Mouse (Mus musculus) neutrophil, adult 5-6 weeks (primary cell): ENCODE data around the gene Plekhg3. TPM values are rescaled to one million over a fixed set of nuclear protein-coding genes. Genes with fewer than 3 reads are reported as not detected.

ENCODE experiments used
- ATAC-seq: fragments of 151-379, 151-347 bp; 2 replicates; pipeline ENCODE4 v1.8.0; 2017; ENCODE audit warnings: mild to moderate bottlenecking, moderate TSS enrichment; ENCODE audit not compliant: insufficient number of reproducible peaks, poor library complexity, low FRiP score, severe bottlenecking; ENCODE audit errors: extremely low read depth
- total RNA-seq: library from RNA; stranded (forward); fragments of 200-1000 nt; gene quantifications from 2 replicates; pipeline ENCODE4 v1.2.3, GENCODE M21; 2017

The Plekhg3 gene
- total RNA-seq, 1 experiment from 2014 or later, result 47.4 TPM

- ATAC-seq, result no peak
Measured at GRCm38 (mm10) chr12:76573381-76573780, 42.7 kb downstream of the Plekhg3 start.

GRCm38 (mm10) chr12:76574815-76575214 lies 44.1 kb downstream of the Plekhg3 start:
- ATAC-seq, result no peak

GRCm38 (mm10) chr12:76576061-76576460 lies 45.4 kb downstream of the Plekhg3 start:
- no peak for ATAC-seq

GRCm38 (mm10) chr12:76576806-76577205 lies 46.1 kb downstream of the Plekhg3 start:
- ATAC-seq, result no peak

GRCm38 (mm10) chr12:76577858-76578257 lies 47.2 kb downstream of the Plekhg3 start:
- ATAC-seq, result no peak

- no peak for ATAC-seq
Measured at GRCm38 (mm10) chr12:76578465-76578864, 47.8 kb downstream of the Plekhg3 start.

- no peak for ATAC-seq
Measured at GRCm38 (mm10) chr12:76579806-76580205, 49.1 kb downstream of the Plekhg3 start.

- ATAC-seq, result no peak
Measured at GRCm38 (mm10) chr12:76582139-76582538, 51.4 kb downstream of the Plekhg3 start.

GRCm38 (mm10) chr12:76582841-76583240 lies 52.1 kb downstream of the Plekhg3 start:
- no peak for ATAC-seq

- ATAC-seq, result no peak
Measured at GRCm38 (mm10) chr12:76583454-76583853, 52.8 kb downstream of the Plekhg3 start.

GRCm38 (mm10) chr12:76585028-76585427 lies 54.3 kb downstream of the Plekhg3 start:
- ATAC-seq, result no peak

- no peak for ATAC-seq
Measured at GRCm38 (mm10) chr12:76587357-76587756, 56.7 kb downstream of the Plekhg3 start.

- no peak for ATAC-seq
Measured at GRCm38 (mm10) chr12:76589531-76589930, 58.8 kb downstream of the Plekhg3 start.

- ATAC-seq, result no peak
Measured at GRCm38 (mm10) chr12:76591037-76591436, 60.3 kb downstream of the Plekhg3 start.

GRCm38 (mm10) chr12:76592213-76592612 lies 61.5 kb downstream of the Plekhg3 start:
- no peak for ATAC-seq

- ATAC-seq, result no peak
Measured at GRCm38 (mm10) chr12:76593254-76593653, 62.6 kb downstream of the Plekhg3 start.

- peak; percentile 56; the same call in 1 of the 2 replicates for ATAC-seq
Measured at GRCm38 (mm10) chr12:76593839-76594322, 63.2 kb downstream of the Plekhg3 start.

GRCm38 (mm10) chr12:76594556-76594955 lies 63.9 kb downstream of the Plekhg3 start:
- ATAC-seq, result no peak

GRCm38 (mm10) chr12:76595830-76596229 lies 65.1 kb downstream of the Plekhg3 start:
- no peak for ATAC-seq

GRCm38 (mm10) chr12:76596292-76597023 lies 65.8 kb downstream of the Plekhg3 start:
- ATAC-seq, result peak; percentile 57
